Mouse (Mus musculus) spleen, postnatal 10 days (tissue): ENCODE data around the gene Btnl1.

Experiments used
- DNase-seq, 2 experiments: peaks; one replicate each; pipeline ENCODE4 v3.0.0; 2021 to 2022; ENCODE audit warnings: low spot score in 2 of 2

Gene Btnl1

DNA sequence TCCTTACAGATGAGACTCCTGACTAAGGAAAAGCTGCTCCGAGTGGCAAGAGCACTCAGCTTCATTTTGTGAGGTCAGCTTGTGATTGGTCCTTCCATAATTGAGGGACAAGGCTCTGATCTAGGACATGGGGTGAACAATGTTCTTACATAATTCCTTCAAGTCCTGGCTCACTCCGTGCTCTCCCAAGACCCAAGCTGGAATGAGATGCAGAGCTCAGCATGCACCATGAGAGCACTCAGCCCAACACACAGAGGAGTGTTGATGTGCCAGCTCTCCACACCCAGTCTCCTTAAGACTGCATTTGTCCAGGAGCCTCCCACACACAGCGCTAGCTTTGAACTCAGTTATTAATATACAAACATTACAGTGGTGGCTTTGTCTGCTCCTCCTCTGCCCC is 7.8 kb downstream of the Btnl1 start:
- no peak for DNase-seq

DNA sequence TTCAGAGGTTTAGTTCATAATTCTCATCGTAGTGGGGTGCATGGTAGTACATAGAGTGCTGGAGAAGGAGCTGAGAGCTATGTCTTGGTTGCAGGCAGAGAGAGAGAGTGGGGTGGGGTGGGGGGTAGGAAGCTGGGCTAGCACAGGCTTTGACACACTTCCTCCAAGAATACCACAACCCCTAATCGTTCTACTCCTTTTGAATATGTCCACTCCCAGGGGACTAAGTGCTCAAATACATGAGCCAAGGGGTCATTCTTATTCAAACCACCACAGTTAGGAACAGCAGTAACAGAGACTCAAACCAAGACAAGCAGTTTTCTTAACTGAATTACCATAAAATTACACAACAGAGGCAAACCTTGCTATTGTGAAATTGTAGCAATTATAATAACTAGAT is 9.7 kb downstream of the Btnl1 start:
- no peak for DNase-seq

DNA sequence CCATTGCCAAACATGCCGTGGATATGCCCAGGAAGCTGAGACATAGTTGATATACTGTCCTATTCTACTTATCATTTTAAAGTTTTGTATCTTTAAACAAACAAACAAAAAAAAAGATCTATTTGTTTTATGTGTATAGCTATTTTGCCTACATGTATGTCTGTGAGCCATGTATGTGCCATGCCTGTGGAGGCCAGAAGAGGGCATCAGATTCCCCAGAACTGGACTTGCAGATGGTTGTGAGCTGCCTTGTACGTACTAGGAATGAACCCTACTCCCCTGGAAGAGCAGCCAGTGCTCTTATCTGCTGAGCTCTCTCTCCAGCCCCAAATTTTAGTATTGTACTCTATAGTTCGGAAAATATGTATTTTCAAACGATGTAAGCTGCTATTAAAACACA is 11.6 kb downstream of the Btnl1 start:
- peak in 1 of 2 experiments; percentile 60 for DNase-seq

DNA sequence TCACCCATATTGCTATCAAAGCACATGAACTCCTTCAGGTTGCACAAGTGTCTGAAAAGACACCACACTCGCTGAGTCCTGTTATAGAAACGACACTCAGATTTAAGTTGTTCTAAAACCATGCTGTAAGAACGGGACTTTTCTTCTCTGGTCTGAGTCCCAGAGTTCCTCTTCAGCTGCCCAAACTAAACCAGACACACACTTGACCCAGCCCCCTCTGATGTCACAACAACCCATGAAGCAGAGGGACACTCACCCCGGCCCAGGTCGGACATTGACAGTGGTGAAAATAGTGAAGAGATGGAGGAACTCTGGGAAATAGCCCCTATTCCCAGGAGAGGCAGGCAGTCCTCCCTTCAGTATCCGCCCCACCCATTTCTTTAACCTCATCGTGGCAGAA is 14.6 kb downstream of the Btnl1 start:
- no peak for DNase-seq

DNA sequence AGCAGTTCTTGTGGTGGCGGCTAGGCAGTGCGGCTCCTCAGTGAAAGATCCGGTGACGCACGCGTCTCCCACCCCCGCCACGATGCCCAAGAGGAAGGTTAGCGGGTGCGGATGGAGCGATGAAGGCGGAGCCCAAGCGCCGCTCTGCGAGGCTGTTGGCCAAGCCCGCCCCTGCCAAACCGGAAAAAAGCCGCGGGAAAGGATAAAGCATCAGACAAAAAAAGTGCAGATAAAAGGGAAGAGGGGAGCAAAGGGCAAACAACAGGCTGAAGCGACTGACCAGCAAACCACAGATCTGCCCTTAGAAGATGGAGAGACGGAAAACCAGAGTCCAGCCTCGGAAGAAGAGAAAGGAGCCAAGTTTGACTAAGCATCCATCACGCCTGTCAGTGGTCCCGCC is 15.4 kb downstream of the Btnl1 start:
- no peak for DNase-seq

DNA sequence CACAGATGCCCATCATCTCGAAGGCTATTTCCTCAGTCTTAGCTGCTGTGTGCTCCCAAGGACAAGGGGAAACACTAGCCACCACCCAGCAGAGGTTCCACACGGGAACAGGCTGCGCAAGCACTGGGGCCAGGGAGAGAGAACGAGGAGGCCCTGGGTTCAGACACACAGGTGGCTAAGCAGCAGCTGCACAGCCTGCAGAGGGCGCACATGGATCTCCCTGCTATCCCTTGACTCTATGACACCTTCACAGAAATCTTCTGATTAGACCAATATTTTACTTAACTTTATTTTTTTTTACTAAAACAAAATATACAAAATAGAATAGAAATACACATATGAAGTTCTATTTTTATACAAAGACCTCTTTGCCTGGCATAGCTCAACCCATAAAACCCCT is 20.4 kb downstream of the Btnl1 start:
- DNase-seq = peak in 1 of 2 experiments; percentile 67

DNA sequence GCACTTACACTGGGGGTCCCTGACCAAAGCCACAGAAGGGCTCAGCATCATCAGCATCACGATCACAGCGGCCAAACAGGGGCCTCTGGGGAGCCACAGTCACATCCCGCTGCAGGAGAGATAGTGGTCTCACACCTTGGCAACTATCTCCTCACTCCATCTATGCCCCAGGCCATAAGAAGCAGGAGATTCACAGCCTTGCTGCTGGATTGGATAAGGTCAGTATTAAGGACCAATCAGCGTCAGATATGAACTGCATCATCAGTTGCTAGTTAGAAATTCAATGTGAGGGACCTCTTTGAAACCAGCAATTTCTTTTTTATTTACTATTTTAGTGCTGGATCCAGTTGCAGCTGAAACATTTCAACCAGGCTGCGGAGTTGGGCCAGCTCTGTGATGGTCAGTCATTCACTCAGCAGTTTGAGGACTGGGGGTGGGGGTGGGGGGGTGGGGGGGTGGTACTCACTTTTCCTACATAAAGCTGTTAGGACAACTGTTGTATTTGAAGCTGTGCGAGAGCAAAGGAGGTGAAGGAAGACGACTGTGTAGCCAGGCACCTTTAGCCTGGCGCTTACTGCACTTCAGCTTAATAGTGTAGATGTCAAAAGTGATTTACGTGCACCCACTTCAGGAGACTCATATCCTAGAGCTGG is 21.3 kb downstream of the Btnl1 start:
- DNase-seq = peak; percentile 23 to 48

DNA sequence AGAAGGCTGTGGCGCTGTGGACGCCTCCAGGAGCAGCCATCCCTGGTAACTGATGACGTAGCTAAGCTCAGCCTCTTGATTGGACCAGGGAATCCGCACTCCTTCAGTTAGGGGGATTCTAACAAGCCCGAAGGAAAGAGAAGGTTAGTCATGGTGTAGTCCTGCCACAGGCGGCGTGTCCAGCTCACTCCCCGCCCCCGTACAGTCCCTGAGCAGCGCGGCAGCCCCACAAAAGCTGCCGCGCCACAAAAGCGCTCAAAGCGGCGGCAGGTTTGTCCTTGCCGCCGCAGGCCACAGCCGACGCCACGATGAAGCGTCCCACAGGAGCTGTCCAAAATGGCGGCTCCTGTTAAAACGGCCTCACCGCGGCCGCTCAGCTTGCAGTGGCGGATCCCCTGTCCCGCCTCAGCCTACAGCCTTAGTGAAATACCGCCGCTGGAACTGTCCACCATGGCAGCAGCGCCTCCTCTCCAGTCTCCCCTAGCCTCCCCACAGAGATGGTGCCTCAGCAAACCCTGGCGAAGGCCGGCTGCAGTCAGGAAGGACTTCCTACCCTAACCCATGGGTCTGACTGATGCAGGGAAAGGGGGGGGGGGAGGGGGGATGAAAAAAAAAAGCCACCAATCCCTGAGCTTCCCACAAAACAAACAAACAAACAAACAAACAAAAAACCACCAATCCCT is 21.9 kb downstream of the Btnl1 start, which contains the start of gene BC051142:
TSS of gene BC051142 (plus strand) at position 110 of the 683 bp plus-strand sequence.
- peak; percentile 55 to 75 for DNase-seq

DNA sequence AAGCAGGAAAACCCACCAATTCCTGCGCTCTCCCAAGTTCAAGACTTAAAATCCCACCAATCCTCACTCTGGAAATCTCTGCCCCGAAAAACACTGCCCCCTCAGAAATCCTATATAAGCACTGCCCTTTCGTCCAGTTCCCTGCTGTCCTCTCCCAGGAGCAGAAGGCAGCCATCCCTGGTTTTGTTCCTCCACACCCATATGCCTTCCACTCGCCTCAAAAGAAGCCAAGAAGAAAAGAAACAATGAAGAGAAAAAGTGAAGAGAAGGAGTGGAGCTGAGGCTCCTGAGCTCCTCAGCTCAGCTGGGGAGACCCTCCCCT is 22.4 kb downstream of the Btnl1 start:
- DNase-seq = no peak

DNA sequence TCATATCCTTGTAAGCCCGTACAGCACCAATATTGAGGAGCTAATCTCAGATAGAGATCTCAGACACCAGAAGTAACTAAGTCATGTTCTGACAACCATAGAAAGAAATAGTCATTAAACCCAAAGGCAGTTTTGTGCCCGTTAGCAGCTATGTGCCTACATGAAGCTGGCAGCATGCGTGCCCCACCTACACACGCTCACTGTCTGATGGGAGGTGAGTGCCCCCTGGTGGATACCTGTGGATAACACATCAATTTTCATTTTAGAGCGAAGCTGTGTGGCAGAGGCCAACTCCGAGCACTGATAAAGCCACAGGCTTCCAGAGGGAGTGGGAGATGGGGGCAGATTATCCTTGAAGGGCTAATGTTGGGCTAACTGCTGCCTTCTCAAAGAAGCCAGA is 34.2 kb downstream of the Btnl1 start:
- DNase-seq = peak; percentile 48 to 77

DNA sequence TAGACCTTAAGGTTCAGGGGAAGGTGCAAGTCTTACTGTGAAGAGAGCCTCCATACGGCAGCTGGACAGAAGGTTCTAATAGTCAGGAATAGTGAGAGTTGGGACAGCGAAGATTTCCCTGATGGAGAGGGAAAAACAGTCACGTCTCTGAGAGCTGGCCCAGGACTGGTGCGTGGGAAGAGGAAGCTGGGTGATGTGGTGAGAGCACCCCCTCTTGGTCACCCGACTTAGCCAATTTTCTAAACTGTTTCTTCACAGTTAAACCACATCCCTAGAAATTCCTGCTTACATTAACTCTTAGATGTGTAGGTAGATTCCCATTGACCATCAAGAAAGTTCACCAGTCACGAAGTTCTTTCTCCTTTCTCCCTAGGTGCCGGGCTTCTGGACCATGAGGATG is 43.1 kb downstream of the Btnl1 start:
- DNase-seq = no peak

DNA sequence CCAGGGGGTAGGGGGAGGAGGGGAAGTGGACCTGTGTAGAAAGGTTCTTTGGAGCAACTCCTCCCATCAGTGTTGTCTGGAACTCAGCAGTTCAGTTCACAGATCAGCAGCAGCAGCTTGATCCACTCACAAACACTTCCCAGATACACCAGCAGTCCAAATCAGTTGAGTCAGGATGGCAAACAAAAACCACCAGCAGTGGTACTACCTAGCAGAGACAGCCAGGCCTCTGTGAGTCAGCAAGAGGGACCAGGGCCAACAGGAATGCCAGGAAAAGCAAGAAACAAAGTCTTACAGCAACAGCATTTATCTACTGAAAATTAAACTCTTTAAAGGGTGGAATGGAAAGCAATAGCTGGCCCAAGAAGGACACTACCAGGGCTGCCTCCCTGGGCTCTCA is 50.7 kb downstream of the Btnl1 start:
- DNase-seq = no peak
